Mouse (Mus musculus) cerebellum, postnatal 10 days (tissue): ENCODE results near the gene Cdadc1.

Experiments
- DNase-seq, 2 experiments: peaks; one replicate each; pipeline ENCODE4 v3.0.0; 2021; ENCODE audit warnings: mixed read lengths in 2 of 2

The Cdadc1 gene

DNA sequence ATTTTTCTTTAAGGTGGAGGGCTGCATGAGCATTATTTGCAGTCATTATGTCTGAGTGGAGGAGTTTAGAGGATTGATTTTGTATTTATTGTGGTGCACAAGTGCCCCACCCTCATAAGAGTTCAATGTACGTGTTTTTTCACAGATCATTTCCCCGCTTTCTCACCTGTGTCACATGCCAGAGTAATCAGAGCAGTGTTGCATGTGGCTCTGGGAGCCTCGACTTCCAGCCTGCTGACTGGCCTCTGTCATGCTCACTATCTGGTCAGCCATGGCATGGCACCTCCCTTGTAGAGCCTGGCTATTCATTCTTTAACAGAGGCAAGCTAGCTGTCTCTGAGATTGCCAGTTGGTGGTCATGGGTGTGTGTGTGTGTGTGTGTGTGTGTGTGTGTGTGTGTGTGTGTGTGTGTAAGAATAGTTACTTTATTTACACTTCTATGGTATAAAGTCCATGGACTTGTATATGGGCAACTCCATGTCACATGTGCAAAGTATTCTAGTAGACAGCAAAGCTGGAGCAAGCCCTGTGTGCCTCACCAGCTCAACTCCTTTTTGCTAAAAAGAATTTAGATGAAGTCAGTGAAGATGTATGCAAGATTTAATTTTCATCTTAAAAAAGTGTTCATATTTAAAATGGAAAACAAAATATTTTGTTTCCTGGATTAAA is 54.5 kb downstream of the Cdadc1 start:
- DNase-seq, result no peak

DNA sequence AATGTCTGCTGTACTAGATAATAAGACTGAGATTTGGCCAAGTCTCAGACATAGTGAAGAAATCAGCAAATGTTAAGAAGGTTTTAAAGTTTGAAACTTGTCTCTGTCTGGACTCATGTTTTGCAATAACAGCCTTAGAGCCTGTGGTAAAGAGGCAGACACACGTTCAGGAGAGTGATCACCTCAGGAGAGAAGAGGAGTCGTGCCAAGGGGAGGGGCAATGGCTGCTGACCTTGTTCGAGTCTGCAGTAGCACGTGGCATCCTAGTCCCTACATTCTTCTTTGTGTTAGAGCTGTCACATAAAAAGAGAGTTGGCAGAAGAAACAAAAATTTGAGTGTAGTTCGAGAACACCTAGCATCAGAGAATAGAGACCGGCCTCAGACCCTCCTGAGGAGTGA is 57.0 kb downstream of the Cdadc1 start:
- no peak for DNase-seq

DNA sequence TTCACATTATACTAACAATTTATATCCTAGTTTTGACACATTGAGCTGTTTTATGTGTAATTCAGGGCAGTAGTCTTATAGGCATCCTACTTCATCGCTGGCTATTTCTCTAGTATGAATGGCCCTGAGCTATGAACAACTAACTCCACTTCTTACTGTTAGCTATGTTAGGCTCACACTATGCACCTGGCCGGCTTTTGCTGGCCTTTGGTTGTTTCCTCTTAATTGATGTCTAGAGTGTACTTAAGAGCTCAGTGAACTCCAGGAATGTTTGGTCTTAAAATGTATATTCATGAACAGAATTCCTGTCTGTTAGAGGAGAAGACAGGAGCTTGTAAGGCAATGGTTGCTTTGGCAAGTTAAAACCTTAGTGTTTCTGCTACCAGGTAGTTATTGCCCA is 57.5 kb downstream of the Cdadc1 start:
- no peak for DNase-seq

DNA sequence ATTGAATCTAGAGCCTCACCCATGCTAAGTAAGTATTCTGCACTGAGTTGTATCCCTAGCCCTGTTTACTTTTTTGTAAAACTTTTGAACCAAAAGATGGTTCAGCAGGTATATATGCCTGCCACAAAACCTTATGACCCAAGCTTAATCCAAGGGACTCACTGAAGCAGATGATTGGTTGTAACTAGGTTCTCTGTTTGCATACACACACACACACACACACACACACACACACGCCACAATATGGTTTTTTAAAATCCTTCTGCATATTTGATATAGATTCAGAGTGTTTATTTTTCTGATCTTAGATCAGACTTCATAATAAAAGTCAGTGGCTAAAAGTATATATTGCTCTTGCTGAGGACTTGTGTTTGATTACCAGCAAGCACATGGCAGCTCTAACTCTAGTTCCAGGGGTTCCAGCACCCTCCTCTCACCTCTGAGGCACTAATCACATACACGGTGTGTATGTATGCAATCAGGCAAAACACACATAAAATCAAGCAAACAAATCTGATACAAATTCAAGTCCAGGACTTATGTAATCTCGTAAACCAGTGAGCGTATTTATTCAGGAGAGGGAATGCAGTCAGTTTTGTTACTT is 59.8 kb downstream of the Cdadc1 start:
- no peak for DNase-seq

- no peak for DNase-seq
These were observed 63.9 kb downstream of the Cdadc1 start for GRCm38 (mm10) chr14:59533908-59534307.

GRCm38 (mm10) chr14:59532986-59533385 is 64.8 kb downstream of the Cdadc1 start:
- DNase-seq, result no peak

DNA sequence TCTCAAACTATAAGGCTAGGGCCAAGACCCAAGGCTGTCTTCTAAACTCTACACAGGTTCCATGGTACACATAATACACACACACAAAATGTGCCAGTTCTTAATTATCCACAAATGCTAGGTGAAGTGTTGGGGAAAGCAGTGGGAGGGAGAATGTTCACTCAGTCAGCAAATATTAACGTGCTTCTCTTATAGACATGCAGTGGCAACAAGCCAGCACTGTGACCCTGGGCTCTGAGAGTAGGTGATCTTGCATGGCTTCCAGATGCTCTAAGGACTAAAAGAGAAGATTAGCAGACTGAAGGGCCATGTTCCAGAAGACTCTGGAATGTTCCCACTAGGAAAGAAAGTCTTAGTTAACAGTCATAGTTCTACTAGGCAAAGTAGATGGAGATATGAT is 67.0 kb downstream of the Cdadc1 start:
- no peak for DNase-seq

DNA sequence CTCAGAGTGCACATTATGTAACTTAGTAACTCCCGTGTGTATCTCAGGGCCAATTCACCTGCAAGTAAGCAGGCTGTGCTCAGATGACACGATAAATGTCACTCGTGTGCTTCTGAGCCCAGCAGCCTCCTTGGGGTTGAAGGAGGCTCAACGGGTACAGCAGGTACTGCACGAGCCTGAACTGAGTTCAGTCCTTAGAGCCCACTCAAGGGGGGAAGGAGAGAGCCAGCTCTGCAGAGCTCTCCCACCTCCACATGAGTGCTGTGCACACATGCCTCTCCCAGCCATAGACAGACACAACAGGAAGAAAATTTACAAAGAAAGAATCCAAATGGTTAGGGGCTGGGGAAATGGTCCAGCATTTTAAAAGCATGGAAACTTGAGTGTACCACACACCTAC is 71.9 kb downstream of the Cdadc1 start:
- DNase-seq, result no peak

- no peak for DNase-seq
These were observed 83.8 kb downstream of the Cdadc1 start for GRCm38 (mm10) chr14:59513922-59514444.
